Mouse (Mus musculus): ENCODE results near the gene Themis.

GRCm38 (mm10) chr10:28649900-28650160 is 18.3 kb upstream of the Themis start:
- TF ChIP-seq POLR2AphosphoS2 (IDR thresholded peaks at IDR 0.05; ENCODE audit: insufficient read length, low read depth) = no peak
- TF ChIP-seq TCF12 (IDR thresholded peaks at IDR 0.05; ENCODE audit: insufficient read depth, poor library complexity, severe bottlenecking) = no peak
- no peak for TF ChIP-seq POLR2A (IDR thresholded peaks at IDR 0.05; ENCODE audit: insufficient read length, low read depth)
- TF ChIP-seq MAX (IDR thresholded peaks at IDR 0.05; ENCODE audit: low read depth) = no peak
- TF ChIP-seq USF1 (IDR thresholded peaks at IDR 0.05; ENCODE audit: low read depth) = no peak
- TF ChIP-seq CEBPB (IDR thresholded peaks at IDR 0.05; ENCODE audit: insufficient read depth, poor library complexity, severe bottlenecking) = no peak
- no peak for TF ChIP-seq MYOG (IDR thresholded peaks at IDR 0.05; ENCODE audit: control insufficient read depth in 1 of 3, insufficient read depth in 1 of 3, insufficient read length in 2 of 3, low read depth in 2 of 3)

Data from myocyte (in vitro differentiated cells).